Mouse (Mus musculus) hindbrain, postnatal 0 days (tissue): ENCODE results near the gene Lrrc17. TPM values are rescaled to one million over a fixed set of nuclear protein-coding genes. Genes with fewer than 3 reads are reported as not detected.
"Not testable (repeated sequence)": the region's sequence is repeated elsewhere in the genome, so short reads cannot be mapped to it uniquely, and the experiment has no call there.

Experiments
- ATAC-seq: fragments of 200-750 bp; cut with Nextera tagmentation; 2 replicates; pipeline ENCODE4 v1.8.0; 2017; ENCODE audit warnings: mild to moderate bottlenecking, moderate TSS enrichment, moderate library complexity
- DNase-seq: peaks from one replicate; pipeline ENCODE4 v3.0.0-alpha.2; 2015; ENCODE audit warnings: low spot score
- H3K27ac ChIP-seq: fragments of 300-500 bp; sonication (generic); 2 replicates; pipeline ENCODE4 v1.5.1; 2014; ENCODE audit warnings: mild to moderate bottlenecking
- H3K27me3 ChIP-seq: fragments of 300-500 bp; sonication (generic); 2 replicates; pipeline ENCODE4 v1.6.1; 2014; ENCODE audit warnings: low read length, mixed read lengths; ENCODE audit not compliant: insufficient read depth
- H3K36me3 ChIP-seq: fragments of 300-500 bp; sonication (generic); 2 replicates; pipeline ENCODE4 v1.6.1; 2014; ENCODE audit warnings: low read length, mixed read lengths; ENCODE audit not compliant: insufficient read depth
- H3K4me1 ChIP-seq: fragments of 300-500 bp; sonication (generic); 2 replicates; pipeline ENCODE4 v1.6.1; 2014; ENCODE audit warnings: antibody characterized with exemption, low read length, mixed read lengths; ENCODE audit not compliant: insufficient read depth
- H3K4me2 ChIP-seq: fragments of 300-500 bp; sonication (generic); 2 replicates; pipeline ENCODE4 v1.6.1; 2014; ENCODE audit warnings: low read depth, mild to moderate bottlenecking, low read length, moderate library complexity, mixed read lengths
- H3K4me3 ChIP-seq: fragments of 300-500 bp; sonication (generic); 2 replicates; pipeline ENCODE4 v1.5.1; 2014; ENCODE audit warnings: low read length
- H3K9ac ChIP-seq: fragments of 300-500 bp; sonication (generic); replicated peaks from 2 replicates; pipeline ENCODE4 v1.6.1; 2014; ENCODE audit warnings: mild to moderate bottlenecking, low read length, moderate library complexity, mixed read lengths
- H3K9me3 ChIP-seq: fragments of 300-500 bp; sonication (generic); 2 replicates; pipeline ENCODE4 v1.6.1; 2016; ENCODE audit warnings: low read length, mixed read lengths
- CTCF ChIP-seq: IDR thresholded peaks from 2 replicates; pipeline ENCODE4 v1.5.1; 2016; ENCODE audit warnings: antibody characterized with exemption, control low read depth, low read depth
- WGBS: fragments of 180-500 bp; shearing (Covaris S2); extraction: QIAGEN DNeasy Blood & Tissue Kit; methylation state at CpG from one replicate; pipeline ENCODE4 v1.1.7; 2014; 5-methylcytosine and 5-hydroxymethylcytosine counted together
- polyA plus RNA-seq: library from polyadenylated mRNA; unstranded; fragments of >200 nt; fragmentation: Nextera tagmentation; extraction: Ambion mirVana; gene quantifications from 2 replicates; pipeline ENCODE4 v1.2.1, GENCODE M21; 2015
- total RNA-seq: library from RNA; depleted of rRNA; stranded (reverse); fragments of >200 nt; gene quantifications from 2 replicates; pipeline ENCODE4 v1.2.3, GENCODE M21; 2014

Gene Lrrc17
- total and polyA plus RNA-seq, 2 experiments from 2014 or later, result 1.9 to 3.9 TPM

GRCm38 (mm10) chr5:21593201-21593709 is 49.9 kb downstream of the Lrrc17 start:
- WGBS, result 91% methylated on average over 9 of the region's 9 CpGs
- Histone ChIP-seq H3K4me1 (no peaks in the 10 kb centered on the region), H3K27ac (no peak overlapping the region), H3K27me3 (no peaks in the 10 kb centered on the region), H3K9me3 (no peaks in the 10 kb centered on the region), H3K4me2 (no peak overlapping the region), H3K9ac (no peak overlapping the region), H3K36me3 (no peaks in the 10 kb centered on the region), H3K4me3 (no peak overlapping the region)
- no peak for ATAC-seq
- no peak for DNase-seq
- no peak for TF ChIP-seq CTCF

GRCm38 (mm10) chr5:21599536-21599935 is 56.2 kb downstream of the Lrrc17 start:
- not testable (repeated sequence) for DNase-seq, H3K27me3 ChIP-seq, ATAC-seq, H3K36me3 ChIP-seq, H3K9me3 ChIP-seq, H3K4me3 ChIP-seq, H3K9ac ChIP-seq, H3K27ac ChIP-seq, H3K4me2 ChIP-seq, H3K4me1 ChIP-seq
- whole genome bisulfite sequencing, result 75% methylated on average over 2 of the region's 2 CpGs

- H3K4me3 ChIP-seq, result no peak overlapping the region
- ATAC-seq (no peak), DNase-seq (no peak)
- H3K9me3 ChIP-seq, result no peaks in the 10 kb centered on the region
- no peaks in the 10 kb centered on the region for H3K27me3 ChIP-seq
- H3K9ac ChIP-seq, result no peak overlapping the region
- H3K4me2 ChIP-seq, result no peak overlapping the region
- no peaks in the 10 kb centered on the region for H3K4me1 ChIP-seq
- H3K36me3 ChIP-seq, result no peaks in the 10 kb centered on the region
- no peak overlapping the region for H3K27ac ChIP-seq
- WGBS, result 96% methylated on average over 4 of the region's 4 CpGs
- TF ChIP-seq CTCF, result no peak
These were observed 56.6 kb downstream of the Lrrc17 start for GRCm38 (mm10) chr5:21599961-21600360.

- Histone ChIP-seq H3K4me3 (no peak overlapping the region), H3K9me3 (no peaks in the 10 kb centered on the region), H3K4me2 (no peak overlapping the region), H3K4me1 (no peaks in the 10 kb centered on the region), H3K27ac (no peak overlapping the region), H3K27me3 (no peaks in the 10 kb centered on the region), H3K36me3 (no peaks in the 10 kb centered on the region), H3K9ac (no peak overlapping the region)
- no peak for ATAC-seq
- no peak for DNase-seq
- no peak for TF ChIP-seq CTCF
- WGBS, result 69% methylated on average over 6 of the region's 6 CpGs
These were observed 62.6 kb downstream of the Lrrc17 start for GRCm38 (mm10) chr5:21605936-21606335.

GRCm38 (mm10) chr5:21608311-21609304 is 65.2 kb downstream of the Lrrc17 start:
- ATAC-seq (no peak), DNase-seq (no peak)
- no peak overlapping the region for H3K27ac ChIP-seq
- 67% methylated on average over 12 of the region's 12 CpGs for WGBS
- H3K4me2 ChIP-seq, result no peak overlapping the region
- no peaks in the 10 kb centered on the region for H3K9me3 ChIP-seq
- no peak overlapping the region for H3K9ac ChIP-seq
- H3K4me3 ChIP-seq, result no peak overlapping the region
- no peaks in the 10 kb centered on the region for H3K27me3 ChIP-seq
- no peak for TF ChIP-seq CTCF
- H3K36me3 ChIP-seq, result no peaks in the 10 kb centered on the region
- H3K4me1 ChIP-seq, result no peaks in the 10 kb centered on the region

GRCm38 (mm10) chr5:21610996-21611395 is 67.6 kb downstream of the Lrrc17 start:
- ATAC-seq, result no peak
- 76% methylated on average over 3 of the region's 3 CpGs for WGBS
- no peak for TF ChIP-seq CTCF

GRCm38 (mm10) chr5:21614299-21614698 is 70.9 kb downstream of the Lrrc17 start:
- not testable (repeated sequence) for H3K36me3 ChIP-seq, H3K9ac ChIP-seq, ATAC-seq, H3K4me3 ChIP-seq, H3K4me2 ChIP-seq, H3K4me1 ChIP-seq, DNase-seq, H3K9me3 ChIP-seq, H3K27me3 ChIP-seq, H3K27ac ChIP-seq
- WGBS, result 97% methylated on average over 11 of the region's 11 CpGs

More at GRCm38 (mm10) chr5:21610996-21611395, 67.6 kb downstream of the Lrrc17 start:
- no peak for DNase-seq
- Histone ChIP-seq H3K9ac (no peak overlapping the region), H3K4me1 (no peaks in the 10 kb centered on the region), H3K4me3 (no peak overlapping the region), H3K27me3 (no peaks in the 10 kb centered on the region), H3K9me3 (no peaks in the 10 kb centered on the region), H3K4me2 (no peak overlapping the region), H3K36me3 (no peaks in the 10 kb centered on the region), H3K27ac (no peak overlapping the region)
